Mouse (Mus musculus) testis, postnatal 14 days (tissue): ENCODE data around the gene Lrrn2.

Experiments used
- DNase-seq: peaks from one replicate; pipeline ENCODE4 v3.0.0; 2021; ENCODE audit warnings: low spot score

The Lrrn2 gene

DNA sequence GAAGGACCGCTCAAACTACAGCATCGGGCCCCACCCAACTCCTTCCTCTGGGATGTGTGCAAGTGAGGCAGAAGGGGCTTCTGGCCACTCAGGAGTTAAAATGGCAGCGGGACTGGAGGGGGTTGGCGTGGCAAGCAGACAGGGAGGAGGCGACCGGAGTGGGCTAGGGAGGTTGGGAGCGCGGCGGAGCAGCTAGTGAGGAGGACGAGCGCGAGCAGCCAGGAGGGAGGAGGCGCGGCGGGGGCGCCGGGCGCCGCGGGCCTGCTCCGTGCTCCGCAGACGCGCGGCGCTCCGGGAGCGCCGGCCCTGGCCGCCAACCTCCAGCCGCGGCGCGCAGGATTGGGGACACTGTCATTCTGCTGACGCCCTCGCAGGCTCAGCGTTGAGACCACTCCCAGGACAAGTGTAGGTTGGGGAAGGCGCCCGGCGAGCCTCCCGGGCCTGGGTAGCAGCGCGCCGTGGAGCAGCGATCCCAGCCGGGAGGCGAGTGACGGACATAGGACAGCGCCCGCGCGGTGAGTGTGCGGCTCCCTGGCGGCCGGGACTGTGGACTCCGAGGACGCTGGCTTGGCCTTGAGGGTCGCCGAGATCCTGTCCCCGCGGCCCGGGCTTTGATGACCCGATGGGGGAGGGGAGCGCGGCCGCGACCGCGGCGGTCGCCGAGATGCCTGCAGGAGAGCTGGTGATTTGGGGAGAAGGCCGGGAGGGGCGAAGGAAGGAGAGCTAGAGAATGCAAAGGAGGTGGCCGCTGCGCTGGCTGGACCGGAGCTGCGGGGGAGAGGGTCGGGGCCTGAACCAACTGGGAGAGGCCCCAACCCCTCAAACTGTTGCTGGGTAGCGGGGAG, at the start of gene Lrrn2:
Gene Lrrn2, plus strand, starts transcription at position 113 of the 845 bp plus-strand sequence.
- no peak for DNase-seq

DNA sequence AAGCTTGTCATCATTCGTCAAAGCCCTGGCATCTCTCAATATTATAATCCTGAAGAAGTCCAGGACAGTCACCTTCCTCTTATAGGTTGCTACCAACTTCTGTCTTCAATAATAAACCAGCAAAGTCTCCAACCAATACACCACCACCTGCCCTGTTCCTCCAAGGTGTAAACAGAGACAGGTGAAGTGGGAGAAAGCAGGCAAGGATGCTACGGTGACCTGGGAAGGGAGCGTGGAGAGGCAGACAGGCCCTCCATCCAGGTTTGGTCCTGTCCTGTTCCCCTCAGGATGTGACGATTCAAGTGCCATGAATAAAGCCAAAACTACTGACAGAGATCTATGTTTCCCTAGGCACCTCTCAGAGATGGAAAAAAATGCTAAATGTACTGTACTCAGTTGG, 48.1 kb upstream of the Lrrn2 start:
- DNase-seq, result no peak

DNA sequence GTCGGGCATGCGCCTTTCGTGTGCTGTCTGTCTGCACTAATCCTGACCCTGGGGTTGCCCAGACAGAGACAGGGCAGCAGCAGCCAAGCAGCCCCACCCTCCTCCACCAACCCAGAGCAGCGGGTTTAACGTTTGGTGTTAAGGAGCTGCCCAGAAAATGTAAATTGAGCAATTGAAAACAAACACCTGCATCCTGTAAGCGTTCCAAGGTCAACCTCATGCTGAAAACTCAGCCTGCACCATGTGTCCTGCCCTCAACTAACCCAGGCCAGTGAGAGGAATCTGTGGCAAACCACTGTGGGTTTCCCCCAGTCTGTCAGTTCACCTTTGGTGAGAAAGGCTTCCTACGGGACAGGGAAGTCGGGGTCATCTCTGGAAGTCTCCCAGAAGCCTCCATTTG, 46.0 kb upstream of the Lrrn2 start:
- no peak for DNase-seq

DNA sequence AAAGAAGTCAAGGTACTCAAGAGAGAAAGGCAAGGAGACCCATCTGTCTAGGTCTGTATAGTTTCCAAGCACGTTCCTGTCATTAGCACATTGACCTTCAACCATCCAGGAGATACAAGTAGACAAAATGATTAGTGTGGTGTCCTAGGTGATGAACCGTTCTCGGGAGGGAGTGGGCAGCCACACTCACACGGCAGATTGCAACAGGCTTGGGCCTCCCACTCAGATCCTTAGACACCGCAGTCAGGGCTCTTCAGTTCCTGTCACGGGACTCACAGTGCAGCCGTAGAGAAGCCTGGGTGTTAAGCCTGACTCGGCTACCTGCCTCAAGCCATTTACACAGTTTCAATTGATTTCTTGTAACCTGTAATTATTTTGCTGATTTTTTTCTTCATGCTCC, 43.2 kb upstream of the Lrrn2 start:
- peak; percentile 20 for DNase-seq

DNA sequence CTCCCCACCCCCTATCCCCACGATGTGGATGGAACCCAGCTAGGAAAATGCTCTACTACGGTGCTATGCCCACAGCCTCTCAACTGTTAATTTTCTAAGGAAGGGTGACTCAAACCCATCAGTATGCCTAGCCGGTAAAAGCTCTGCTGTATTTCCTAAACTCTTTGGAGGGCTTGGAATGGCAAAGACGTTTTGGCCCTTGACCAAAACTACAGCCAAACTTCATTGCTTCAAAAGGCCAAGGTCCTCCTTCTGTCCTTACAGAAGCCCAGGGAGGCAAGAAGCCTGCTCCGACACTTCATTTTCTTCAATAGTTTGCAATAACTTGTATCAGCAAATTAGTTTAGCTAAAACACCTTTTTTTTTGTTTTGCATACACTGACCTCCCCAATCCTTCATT, 42.4 kb upstream of the Lrrn2 start:
- no peak for DNase-seq

DNA sequence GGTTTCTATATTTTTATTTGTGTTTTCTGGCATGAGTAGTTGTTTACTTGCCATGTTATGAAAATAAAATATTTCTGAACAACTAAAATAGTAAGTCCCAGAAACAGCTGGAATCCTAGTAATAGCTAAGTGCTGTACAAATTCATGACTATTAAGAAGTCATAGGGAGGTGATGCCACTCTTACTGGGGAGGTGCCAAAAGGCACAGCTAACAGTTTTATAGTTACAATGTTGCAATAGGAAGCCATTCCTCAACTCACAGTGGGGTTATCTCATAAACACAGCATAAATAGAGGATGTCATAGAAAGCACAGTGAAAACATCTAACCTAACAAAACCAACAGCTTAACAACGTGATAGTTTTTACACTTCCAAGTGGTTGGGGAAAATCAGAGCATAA, 41.7 kb upstream of the Lrrn2 start:
- no peak for DNase-seq

DNA sequence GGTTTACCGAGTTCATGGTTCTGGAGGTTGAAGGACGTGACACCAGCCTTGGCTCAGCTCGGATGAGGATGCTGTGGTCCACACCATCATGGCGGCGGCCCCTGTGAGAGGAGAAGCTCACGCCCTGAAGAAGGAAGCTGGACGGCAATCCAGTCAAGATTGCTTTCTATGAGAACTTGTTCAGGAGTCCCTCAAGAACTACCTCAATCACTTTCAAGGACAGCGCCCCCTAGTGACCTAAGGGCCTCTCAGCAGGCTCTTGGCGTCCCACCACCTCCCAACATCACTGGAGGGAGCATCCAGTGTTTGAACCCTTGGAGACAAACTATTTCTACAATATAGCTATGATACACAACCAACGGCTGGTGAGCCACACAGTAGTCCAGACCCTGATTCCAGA, 36.5 kb upstream of the Lrrn2 start:
- DNase-seq, result no peak

DNA sequence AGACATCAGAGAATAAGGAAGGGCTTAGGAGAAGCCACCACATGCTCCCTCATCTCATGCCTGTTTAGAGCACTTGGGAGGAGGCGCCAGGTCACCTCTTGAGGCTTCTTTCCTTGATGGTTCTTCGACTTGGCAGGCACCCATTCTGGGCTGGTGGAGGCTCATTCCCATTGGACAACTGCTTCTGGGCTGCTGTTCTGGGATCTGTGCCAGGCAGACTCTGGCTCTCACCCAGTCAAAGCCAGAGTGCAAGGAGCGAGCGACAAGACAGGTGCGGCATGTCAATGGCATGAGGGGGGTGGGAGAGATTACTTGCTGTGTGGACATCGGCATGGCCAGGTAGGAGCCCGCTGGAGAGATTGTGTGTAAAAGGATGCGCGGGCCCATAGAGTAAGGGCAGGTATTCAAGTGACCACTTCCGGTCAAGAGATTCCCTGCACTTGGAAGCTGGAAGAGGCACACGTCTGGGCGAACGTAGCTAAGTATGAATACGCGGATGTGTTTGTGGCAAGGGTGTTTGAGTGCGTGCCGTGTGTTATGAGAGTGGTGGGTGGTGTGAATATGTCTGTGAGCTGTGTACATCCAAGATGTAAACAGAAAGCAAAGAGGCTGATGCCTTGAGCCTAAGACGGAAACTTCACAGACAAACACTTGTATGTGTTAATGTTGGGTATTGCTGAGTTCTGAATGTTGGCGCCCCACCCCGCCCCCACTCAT, 35.8 kb upstream of the Lrrn2 start:
- no peak for DNase-seq

DNA sequence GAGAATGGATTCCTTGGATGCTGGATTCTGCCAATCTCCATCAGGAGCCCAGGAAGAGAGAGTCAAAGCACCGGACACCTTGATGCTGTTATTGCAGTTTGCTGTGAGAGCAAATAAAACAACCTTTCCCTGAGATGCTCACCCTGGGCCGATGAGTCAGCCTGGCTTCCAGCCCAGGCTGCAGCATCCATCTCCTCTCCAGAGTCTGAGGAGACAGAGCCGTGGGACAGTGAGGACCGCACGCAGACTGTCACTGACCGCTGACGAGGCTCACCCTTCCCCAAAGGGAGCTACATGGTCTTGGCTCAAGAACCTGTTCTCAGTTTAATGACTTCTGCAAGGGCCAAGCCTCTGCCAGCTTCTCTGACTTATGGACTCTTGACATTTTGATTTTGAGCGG, 34.3 kb upstream of the Lrrn2 start:
- no peak for DNase-seq

DNA sequence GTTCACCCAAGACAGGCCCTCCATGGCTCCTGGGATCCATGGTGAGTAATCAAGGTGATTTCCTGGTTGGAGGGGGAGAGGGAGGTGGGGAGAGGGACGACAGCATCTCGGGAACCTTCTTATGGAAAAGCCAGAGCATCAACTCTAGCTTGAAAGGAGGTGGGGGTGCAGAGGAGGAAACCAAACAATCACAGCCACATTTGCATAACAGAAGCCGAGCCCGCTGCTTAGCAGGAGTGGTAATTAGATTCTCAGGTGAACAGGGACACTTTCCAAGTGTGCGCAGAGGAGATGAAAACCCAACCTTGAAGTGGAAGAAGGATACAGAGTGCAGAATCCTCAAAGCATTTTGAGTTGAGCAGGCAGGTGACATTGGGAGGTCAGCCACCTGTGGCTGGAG, 29.3 kb upstream of the Lrrn2 start:
- DNase-seq, result no peak

DNA sequence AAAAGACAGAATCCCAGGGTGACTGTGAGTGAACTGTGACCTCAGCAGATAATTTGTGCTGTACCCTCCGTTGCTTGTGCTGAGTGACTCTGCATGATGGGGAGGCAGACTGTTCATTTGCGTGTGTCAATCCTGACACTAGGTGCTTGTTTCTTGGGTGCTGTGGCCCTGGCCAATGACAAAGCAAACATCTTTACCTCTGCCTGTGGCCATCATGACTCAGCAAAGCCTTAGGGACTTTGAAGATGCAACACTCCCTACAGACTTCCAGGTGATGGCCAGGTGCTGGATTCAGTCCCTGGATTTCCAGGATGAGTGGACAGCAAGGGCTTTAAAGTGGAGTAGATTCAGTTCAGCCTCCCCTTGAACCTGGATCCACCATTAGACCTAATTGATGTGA, 28.8 kb upstream of the Lrrn2 start:
- DNase-seq, result no peak

DNA sequence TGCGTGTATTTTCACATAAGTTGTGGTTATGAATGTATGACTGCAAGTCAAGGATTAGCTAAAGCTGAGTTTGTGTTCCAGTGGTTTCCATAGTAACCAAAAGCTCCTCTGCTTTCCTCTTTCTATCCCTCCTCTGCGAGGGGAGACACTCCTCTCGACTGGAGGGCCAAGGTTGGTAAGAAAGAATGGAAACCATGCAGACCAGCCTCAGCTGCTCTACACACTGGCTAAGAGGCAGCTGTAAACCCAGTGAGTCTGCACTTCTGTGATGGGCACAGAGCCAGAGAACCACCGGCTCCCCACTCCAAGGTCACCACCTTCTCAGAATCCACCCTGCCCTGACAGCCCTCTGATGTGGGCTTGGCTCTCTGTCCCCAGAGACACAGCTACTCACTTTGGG, 28.3 kb upstream of the Lrrn2 start:
- no peak for DNase-seq

DNA sequence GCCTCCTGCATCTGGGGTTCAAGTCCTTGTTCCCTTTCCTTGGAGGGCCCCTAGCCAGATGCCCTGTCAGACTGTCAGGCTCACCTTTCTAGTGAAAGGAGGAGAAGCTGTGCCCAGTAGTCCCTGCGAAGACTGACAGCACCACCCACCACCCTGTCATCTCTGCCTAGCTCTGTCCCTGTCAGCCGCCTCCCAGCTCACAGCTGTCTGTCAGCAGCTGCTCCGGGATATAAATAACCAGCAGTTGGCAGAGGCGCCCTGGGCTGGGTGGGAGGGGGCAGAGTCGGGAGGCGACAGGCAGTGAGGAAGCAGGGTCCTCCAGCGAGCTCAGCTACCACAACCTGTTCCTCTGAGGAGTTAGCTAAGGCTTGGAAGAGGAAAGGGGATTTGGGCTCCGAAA, 26.8 kb upstream of the Lrrn2 start:
- no peak for DNase-seq

DNA sequence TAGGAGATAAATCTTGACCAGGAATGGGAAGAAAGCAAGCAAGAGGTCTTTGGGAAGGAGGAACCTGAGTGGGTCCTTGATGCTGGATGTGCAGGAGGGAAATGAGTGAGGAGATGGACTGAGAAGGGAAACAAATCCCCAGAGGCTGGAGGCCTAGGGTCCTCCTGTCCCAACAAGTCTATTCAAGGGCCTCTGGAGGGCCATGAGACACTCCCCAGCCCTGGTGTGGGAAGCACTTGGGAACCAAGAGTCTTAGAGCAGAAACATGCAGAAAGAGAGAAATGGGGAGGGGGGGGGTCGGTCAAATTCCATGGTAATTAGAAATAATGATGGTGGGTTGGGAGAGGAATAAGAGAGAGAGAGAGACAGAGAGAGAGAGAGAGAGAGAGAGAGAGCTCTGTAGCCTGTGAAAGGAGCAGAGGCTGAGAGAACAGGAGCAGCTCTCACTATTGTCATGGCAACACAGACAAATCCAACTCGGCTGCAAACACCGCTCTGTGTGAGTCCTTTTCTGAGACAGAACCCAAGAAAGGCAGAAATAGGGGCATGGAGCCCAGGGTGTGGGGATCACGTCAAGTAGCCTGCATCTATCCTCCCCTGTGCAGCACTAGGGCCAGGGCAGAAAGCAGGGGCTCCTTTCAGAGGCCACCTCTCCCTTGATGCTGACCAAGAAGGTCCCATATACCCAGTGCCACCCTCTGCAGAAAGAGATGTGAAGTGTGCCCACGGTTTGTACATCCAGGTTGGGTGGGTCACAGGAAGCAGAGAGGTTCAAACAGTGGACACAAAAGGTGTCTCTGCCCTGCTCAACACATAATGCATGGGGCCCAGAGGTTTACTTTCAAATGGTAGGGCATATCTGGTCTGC, 21.3 kb upstream of the Lrrn2 start:
- no peak for DNase-seq

DNA sequence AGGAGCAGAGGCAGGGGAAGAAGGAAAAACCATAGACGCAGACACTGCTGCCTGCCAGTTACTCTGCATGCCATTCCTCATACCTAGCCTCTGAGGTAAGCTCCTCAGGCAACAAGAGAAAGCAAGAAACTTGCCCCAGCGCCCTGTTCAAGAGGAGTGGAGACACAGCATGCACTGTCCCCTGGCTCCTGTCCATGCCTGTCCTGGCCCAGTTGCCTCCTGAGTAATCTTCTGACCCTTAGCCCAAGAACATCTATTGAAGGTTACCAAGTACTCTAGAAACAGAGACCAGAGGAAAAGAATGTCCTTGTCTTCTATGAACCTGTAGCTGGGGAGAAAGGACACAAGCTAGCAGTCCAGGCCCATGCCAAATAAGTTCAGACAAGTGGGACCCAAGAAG, 15.9 kb upstream of the Lrrn2 start:
- no peak for DNase-seq

DNA sequence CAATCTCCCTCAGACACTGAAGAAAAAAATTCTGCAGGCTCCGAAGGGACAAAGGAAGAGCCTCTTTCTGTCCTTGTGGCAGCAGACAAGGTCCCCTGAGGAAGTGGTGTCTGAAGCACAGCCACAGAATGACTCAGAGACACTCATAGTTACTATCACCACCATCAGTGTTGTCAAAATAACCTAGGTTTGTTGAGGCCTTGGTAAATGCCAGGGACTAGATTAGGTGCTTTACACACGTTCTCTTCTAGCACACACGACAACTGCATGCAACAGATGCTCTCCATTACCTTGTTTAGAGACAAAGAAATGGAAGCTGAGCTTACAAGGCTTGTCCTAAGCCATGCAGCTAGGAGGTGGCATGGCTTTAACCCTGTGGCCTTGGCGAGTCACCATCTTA, 14.5 kb upstream of the Lrrn2 start:
- no peak for DNase-seq

DNA sequence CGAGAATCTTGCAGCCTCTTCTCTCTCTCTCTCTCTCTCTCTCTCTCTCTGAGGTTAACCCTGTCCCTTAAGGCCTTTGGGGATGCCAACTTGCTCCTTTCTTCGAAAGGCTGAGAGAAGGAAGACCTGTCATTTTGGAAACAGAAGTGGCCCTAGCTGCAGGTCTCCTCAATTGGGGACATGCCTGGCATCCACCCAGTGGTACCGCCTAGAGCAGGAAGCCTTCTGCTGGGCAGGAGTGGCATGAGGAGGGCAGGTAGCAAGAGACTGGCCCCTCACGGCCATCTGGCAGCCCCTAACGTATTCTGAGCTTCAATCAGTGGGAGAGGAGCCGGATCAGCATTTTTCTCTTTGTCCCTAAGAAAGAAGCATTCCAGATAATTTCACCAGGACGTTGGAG, 9.7 kb upstream of the Lrrn2 start:
- no peak for DNase-seq

DNA sequence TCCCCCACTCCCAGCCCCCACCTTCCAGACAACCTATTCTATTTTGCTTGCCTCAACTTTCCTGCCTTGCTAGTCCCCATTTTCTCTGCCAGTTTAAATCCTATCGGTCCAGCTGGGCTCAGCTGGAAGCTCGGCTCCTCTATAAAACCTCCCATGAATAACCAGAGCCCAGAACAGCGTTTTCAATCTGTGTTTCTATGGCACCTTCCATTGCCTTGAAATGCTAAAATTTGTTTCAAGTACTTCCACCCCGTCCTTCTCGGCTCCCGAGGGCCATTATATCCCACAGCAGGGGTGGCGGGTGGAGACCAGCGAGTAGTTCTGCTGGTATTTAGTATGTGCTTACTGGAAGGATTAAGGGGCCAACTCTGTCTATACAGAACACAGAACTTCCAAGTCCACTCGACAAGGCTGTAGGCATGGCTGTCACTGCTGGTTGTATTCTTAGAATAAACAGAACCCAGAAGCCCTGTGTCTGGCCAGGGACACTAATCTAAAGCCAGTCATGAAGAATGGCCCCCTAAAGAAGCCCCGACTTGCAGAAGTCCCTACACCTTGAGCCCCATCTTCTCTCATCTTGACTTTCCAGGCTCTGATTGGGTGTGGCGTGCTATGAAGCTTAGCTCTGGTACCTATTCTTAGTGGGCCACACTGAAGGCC, 992 bp upstream of the Lrrn2 start:
- DNase-seq, result no peak

DNA sequence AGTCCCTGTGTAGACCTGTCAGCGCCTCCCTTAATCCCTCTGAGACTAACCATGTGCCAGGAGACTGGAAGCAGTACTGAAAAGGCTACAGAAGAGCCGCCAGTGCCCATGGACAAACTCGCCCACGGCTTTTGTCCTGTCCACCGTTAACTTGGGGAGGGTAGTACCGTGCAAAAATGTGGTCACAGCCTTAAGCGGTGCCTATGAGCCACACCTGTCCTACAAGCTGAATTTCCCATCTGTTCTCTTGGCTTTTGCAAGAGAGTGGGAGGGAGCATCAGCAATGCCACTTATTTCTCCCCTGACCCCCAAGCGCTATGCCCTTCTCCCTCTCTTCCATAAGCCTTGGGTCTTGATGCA, 292 bp upstream of the Lrrn2 start:
- no peak for DNase-seq

DNA sequence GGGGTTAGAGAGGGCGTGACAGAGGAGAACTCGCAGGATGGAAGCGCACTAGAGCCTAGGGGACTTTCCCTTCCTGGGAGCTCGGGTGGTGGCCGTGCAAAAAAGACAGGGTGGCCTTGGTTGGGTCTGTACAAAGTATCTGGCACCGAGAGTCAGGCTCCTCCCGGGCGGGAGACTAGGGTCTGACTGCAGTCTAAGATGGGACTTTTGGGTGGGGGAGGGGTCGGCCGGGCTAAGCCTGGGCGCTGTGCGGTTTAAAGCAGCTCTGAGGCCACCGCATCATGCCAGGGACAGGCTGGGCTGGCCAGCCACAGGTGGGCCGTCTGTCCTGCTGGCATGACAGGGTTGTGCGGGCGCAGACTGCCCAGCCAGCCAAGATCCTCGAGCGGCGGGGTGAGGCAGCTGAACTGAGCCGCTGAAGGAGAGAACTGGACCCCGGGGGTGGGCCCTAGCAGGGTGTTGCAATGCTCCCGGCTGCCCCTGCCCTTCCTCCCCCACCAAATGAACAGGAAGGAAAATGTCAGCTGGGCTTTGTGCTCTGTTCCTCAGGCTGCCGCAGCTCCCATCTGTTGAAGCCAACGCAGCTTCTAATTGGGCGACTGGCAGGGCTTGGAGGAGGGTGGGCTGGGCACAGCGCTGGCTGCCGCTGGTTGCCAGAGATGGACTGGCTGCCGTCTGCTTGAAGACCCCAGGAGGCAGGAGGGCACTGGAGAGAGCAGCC, 1.1 kb downstream of the Lrrn2 start:
- no peak for DNase-seq

DNA sequence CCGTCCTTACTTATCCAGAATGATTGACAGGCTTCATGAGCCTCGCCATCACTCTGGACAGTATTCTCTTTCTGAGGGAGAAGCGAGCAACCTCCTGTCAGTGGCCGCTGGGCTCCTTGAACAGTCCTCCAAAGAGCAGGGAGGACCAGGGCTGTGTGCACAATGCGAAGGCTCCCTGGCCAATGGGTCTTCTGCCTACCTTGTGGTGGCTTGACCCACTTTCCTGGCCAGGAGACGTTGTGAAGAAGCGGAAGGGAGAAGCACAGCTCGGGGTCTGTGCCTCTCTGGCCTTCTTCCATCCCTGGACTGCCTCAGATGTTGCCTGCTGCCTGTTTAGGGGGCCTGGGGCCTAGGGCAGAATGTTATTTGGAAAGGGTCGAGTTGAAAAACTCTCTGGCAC, 1.8 kb downstream of the Lrrn2 start:
- DNase-seq, result no peak

DNA sequence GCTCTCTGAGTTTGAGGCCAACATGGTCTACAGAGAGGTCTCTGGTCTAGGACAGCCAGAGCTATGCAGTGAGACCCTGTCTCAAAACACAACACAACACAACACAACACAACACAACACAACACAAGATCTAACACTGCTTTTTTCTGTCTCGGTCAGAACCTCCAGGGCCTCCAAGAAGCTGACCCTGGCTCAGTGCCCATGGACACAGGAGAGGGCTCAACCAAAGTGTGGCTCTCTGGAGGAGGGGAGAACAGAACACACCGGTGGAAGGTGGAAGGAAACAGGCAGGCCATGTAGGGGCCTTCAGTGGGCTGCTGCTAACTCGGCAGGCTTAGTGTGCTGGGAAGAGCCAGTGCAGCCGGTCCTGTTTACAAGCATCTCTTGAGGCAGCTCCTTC, 5.6 kb downstream of the Lrrn2 start:
- no peak for DNase-seq
